Mouse (Mus musculus) liver, embryonic 14.5 days (tissue): ENCODE measurements around the gene Selenon.

Source experiments
- CTCF ChIP-seq: IDR thresholded peaks from 2 replicates; pipeline ENCODE4 v1.5.1; 2016; ENCODE audit warnings: antibody characterized with exemption, low read depth, control low read depth
- EP300 ChIP-seq: IDR thresholded peaks from 2 replicates; pipeline ENCODE4 v1.6.1; 2016; ENCODE audit warnings: antibody characterized with exemption, low read depth

DNA sequence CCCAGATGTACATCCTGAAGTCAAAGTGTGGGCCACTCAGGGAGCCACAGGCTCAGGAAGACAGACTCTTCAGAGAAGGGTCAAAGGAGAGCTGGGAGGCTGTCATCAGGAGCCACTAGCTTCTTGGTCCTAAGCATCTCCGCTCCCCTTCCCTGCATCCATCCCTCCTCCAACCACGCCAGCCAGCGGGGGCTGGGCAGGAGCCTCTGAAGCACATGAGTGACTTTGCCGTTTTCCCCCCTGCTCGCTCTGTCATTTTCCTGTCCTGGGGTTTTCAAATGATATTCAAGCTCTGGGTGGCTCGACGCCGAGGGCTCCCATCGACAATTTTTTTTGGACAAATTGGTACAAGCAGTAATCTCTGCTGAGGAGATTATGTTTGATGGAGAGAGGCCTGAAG lies 37.8 kb upstream of the Selenon start:
- no peak for TF ChIP-seq CTCF
- no peak for TF ChIP-seq EP300
